Mouse (Mus musculus): ENCODE results near the gene 1700088E04Rik. TPM values are rescaled to one million over a fixed set of nuclear protein-coding genes. Genes with fewer than 3 reads are reported as not detected.

1700088E04Rik gene
- total RNA-seq (2023), result not detected in 2 replicates

GRCm38 (mm10) chr15:79140866-79141565 lies at the start of gene 1700088E04Rik, which contains the start of gene Polr2f:
1700088E04Rik (minus strand) TSS chr15:79141253.
Polr2f (plus strand) TSS chr15:79141009.

GRCm38 (mm10) chr15:79165140-79165539 lies 24.1 kb upstream of the 1700088E04Rik start, which contains the start of gene Sox10:
Sox10 (minus strand) TSS chr15:79165240.

DNA sequence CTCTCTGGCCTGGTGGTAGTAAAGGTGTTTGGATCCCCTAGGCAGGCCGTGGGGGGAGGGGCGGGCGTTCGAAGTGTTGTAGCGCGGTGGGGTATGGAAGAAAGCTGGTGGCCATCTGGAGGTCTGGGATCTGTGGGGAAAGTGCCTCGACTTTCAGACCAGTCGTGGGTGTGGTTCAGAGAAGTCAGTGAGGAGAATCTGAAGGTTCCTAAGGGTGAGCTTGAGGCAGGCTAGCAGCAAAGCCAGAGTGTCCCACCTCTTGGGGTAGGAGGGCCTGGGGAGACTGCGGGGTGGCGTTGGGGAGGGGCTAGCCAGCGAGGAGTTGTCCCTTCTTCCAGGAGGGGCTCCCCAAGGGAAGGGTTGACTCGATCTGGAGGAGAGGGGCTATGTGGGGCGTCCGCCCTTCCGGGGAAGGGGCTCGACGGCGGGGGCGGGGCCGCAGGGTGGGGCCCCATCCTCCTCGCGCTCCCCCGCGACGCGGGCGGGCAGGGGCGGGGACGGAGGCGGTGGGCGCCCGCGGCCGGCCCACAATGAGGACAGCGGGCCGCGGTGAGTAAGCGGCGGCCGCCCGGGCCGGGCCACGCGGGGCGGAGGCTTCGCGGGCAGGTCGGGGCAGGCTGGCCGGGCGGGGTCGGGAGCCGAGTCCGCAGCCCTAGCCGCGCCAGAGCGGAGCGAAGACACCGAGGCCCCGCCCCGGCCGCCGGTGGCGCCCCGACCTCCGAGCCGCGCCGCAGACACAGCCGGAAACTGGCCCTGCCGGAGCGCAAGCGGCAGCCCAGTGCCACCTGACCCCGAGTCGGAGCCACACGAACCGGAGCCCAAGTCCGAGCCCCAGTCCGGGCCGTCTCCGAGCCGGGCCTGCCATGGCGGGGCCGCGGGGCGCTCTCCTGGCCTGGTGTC lies 32.4 kb downstream of the 1700088E04Rik start, which contains the start of gene Micall1:
TSS of gene Micall1 (plus strand) at position 478 of the 900 bp plus-strand sequence.

Other genes starting within 250 kb of the 1700088E04Rik start
- gene Gm49510, start 241.6 kb downstream of the 1700088E04Rik start, total RNA-seq (2023), result not detected in 2 replicates
- gene Sh3bp1, start 241.5 kb downstream of the 1700088E04Rik start, total RNA-seq (2023), result 79.0 and 84.2 TPM in 2 replicates
- 1.5 and 2.1 TPM in 2 replicates for gene Pdxp, start 227.3 kb downstream of the 1700088E04Rik start, total RNA-seq (2023)
- gene Lgals1, start 214.5 kb downstream of the 1700088E04Rik start, total RNA-seq (2023), result 96.1 and 170 TPM in 2 replicates
- 13.9 and 16.8 TPM in 2 replicates for gene Nol12, start 206.3 kb downstream of the 1700088E04Rik start, total RNA-seq (2023)
- 187 and 211 TPM in 2 replicates for gene Triobp, start 193.5 kb downstream of the 1700088E04Rik start, total RNA-seq (2023)
- gene H1f0, start 112.8 kb downstream of the 1700088E04Rik start, total RNA-seq (2023), result 16.5 and 23.8 TPM in 2 replicates
- not detected in 2 replicates for gene Galr3, start 99.4 kb downstream of the 1700088E04Rik start, total RNA-seq (2023)
- gene Ankrd54, start 78.4 kb downstream of the 1700088E04Rik start, total RNA-seq (2023), result 13.0 and 17.1 TPM in 2 replicates
- gene Eif3l, start 66.1 kb downstream of the 1700088E04Rik start, total RNA-seq (2023), result 51.7 and 52.6 TPM in 2 replicates
- 14.2 and 16.5 TPM in 2 replicates for gene Micall1, start 32.4 kb downstream of the 1700088E04Rik start, total RNA-seq (2023)
- 18.8 and 28.4 TPM in 2 replicates for gene Polr2f, start 244 bp downstream of the 1700088E04Rik start, total RNA-seq (2023)
- gene Sox10, start 24.0 kb upstream of the 1700088E04Rik start, total RNA-seq (2023), result not detected in 2 replicates
- 4.7 and 7.6 TPM in 2 replicates for gene Pick1, start 87.9 kb upstream of the 1700088E04Rik start, total RNA-seq (2023)
- 0.16 TPM in 1 of 2 replicates, not detected in the other for gene Gm49486, start 88.1 kb upstream of the 1700088E04Rik start, total RNA-seq (2023)
- gene Slc16a8, start 113.5 kb upstream of the 1700088E04Rik start, total RNA-seq (2023), result not detected in 2 replicates
- gene Baiap2l2, start 144.3 kb upstream of the 1700088E04Rik start, total RNA-seq (2023), result not detected in 2 replicates
- 3.5 and 7.3 TPM in 2 replicates for gene Pla2g6, start 187.1 kb upstream of the 1700088E04Rik start, total RNA-seq (2023)
- gene Maff, start 205.4 kb upstream of the 1700088E04Rik start, total RNA-seq (2023), result 27.5 and 30.8 TPM in 2 replicates